Mouse (Mus musculus) myocyte (in vitro differentiated cells): ENCODE data around the gene Cox20.

ENCODE experiments used
- CEBPB ChIP-seq: IDR thresholded peaks from 2 replicates; pipeline ENCODE4 v1.6.1; 2011; ENCODE audit warnings: mild to moderate bottlenecking, moderate library complexity; ENCODE audit not compliant: poor library complexity, insufficient read depth, severe bottlenecking
- MAX ChIP-seq: IDR thresholded peaks from one replicate; pipeline ENCODE4 v1.6.1; 2011; ENCODE audit warnings: low read depth, mild to moderate bottlenecking, control low read depth
- POLR2A ChIP-seq: IDR thresholded peaks from one replicate; pipeline ENCODE4 v1.6.1; 2011; ENCODE audit warnings: low read depth, mild to moderate bottlenecking, control low read depth, moderate library complexity; ENCODE audit not compliant: insufficient read length

- TF ChIP-seq POLR2A: no peak
- no peak for TF ChIP-seq CEBPB
- no peak for TF ChIP-seq MAX
These were observed 32.7 kb downstream of the Cox20 start for GRCm38 (mm10) chr1:178351643-178352042.
